Mouse (Mus musculus) liver, postnatal 0 days (tissue): Measurements from ENCODE around the gene Asphd1.

Source experiments
- CTCF ChIP-seq: sonication (generic); IDR thresholded peaks from 2 replicates; pipeline ENCODE4 v1.5.1; 2016; ENCODE audit warnings: antibody characterized with exemption, low read depth
- EP300 ChIP-seq: IDR thresholded peaks from 2 replicates; pipeline ENCODE4 v1.6.1; 2016; ENCODE audit warnings: antibody characterized with exemption, low read depth, mild to moderate bottlenecking

- TF ChIP-seq CTCF, result no peak
- no peak for TF ChIP-seq EP300
These were observed 1.5 kb upstream of the Asphd1 start for GRCm38 (mm10) chr7:126950647-126951615.
